Mouse (Mus musculus): ENCODE measurements at regions not wholly inside any gene's neighbourhood (a gene's known extent, or its start where the extent isn't known, plus 50 kb on each side); places are given as distances from the start of the nearest gene placed in this dataset.

GRCm38 (mm10) chr2:167757157-167757780 lies 67.6 kb upstream of the Tmem189 start:
- DNase-seq (ENCODE audit: low spot score), result no peak

- no peak for DNase-seq (ENCODE audit: low spot score)
Observed at GRCm38 (mm10) chr2:167756721-167757120, 67.1 kb upstream of the Tmem189 start.

- DNase-seq (ENCODE audit: low spot score), result no peak
Observed at GRCm38 (mm10) chr2:167754929-167755551, 65.4 kb upstream of the Tmem189 start.

GRCm38 (mm10) chr2:167753898-167754297 lies 64.3 kb upstream of the Tmem189 start:
- DNase-seq (ENCODE audit: low spot score), result no peak

- DNase-seq (ENCODE audit: low spot score), result peak; percentile 64
Observed at GRCm38 (mm10) chr2:167752805-167753556, 63.4 kb upstream of the Tmem189 start.

GRCm38 (mm10) chr2:167751585-167751984 lies 62.0 kb upstream of the Tmem189 start:
- no peak for DNase-seq (ENCODE audit: low spot score)

GRCm38 (mm10) chr2:167748297-167748696 lies 58.7 kb upstream of the Tmem189 start:
- no peak for DNase-seq (ENCODE audit: low spot score)

- DNase-seq (ENCODE audit: low spot score), result no peak
Observed at GRCm38 (mm10) chr2:167747164-167747843, 57.7 kb upstream of the Tmem189 start.

GRCm38 (mm10) chr2:167746344-167746743 lies 56.7 kb upstream of the Tmem189 start:
- DNase-seq (ENCODE audit: low spot score), result no peak

GRCm38 (mm10) chr2:167745409-167745808 lies 55.8 kb upstream of the Tmem189 start:
- no peak for DNase-seq (ENCODE audit: low spot score)

GRCm38 (mm10) chr2:167744080-167744479 lies 54.5 kb upstream of the Tmem189 start:
- DNase-seq (ENCODE audit: low spot score), result no peak

GRCm38 (mm10) chr2:167742479-167742878 lies 52.9 kb upstream of the Tmem189 start:
- DNase-seq (ENCODE audit: low spot score), result no peak

- no peak for DNase-seq (ENCODE audit: low spot score)
Observed at GRCm38 (mm10) chr2:167740516-167741189, 51.0 kb upstream of the Tmem189 start.

Data from MN1 (cell line).